Mouse (Mus musculus): Measurements from ENCODE around the gene Palb2.

Gene Palb2

DNA sequence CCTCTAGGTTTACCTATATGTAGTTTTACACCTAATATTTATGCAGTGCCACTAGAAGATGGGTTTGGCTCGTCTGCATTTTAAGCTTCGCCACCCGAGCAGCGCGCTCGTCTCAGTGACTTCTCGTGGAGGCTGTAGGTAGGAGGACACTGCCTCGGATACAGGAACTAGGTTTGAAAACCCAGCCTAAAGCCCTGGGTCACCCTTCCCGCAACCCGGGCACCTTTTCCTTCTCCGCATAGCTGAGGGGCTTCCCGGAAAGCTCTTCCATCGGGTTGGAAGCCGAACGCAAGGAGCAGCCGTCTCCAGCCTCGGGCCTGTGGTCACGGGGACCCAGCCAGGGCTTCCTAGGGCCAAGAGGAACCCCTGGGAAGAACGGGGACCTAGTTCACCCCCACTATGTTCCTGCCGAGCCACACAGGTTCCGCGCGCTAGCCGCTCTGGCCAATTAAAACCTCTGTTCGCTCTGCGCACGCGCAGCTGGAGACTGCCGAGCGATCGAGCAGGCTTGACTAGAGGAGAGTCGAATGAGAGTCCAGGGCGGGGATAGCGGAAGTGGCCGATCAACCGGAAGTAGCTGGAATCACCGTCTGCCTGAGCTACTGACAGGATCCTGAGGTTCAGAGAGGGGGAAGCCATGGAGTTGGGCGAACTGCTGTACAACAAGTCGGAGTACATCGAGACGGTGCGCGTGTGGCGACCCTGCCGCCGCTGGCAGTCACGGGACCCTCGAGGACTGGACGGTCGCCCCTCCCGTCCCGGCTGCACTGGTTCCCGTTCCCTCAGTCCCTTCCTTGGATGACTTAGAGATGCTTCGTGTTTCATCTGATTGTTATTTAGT, at the start of gene Palb2, which contains the start of gene Dctn5:
Palb2 (minus strand) TSS at position 489 of the 841 bp plus-strand sequence.
Dctn5 (plus strand) TSS at position 545 of the 841 bp plus-strand sequence.
- peak; percentile 96 for DNase-seq (ENCODE audit: inconsistent ontology term)

- DNase-seq (ENCODE audit: inconsistent ontology term): no peak
Observed at GRCm38 (mm10) chr7:122180720-122181119, 47.9 kb upstream of the Palb2 start.

DNA sequence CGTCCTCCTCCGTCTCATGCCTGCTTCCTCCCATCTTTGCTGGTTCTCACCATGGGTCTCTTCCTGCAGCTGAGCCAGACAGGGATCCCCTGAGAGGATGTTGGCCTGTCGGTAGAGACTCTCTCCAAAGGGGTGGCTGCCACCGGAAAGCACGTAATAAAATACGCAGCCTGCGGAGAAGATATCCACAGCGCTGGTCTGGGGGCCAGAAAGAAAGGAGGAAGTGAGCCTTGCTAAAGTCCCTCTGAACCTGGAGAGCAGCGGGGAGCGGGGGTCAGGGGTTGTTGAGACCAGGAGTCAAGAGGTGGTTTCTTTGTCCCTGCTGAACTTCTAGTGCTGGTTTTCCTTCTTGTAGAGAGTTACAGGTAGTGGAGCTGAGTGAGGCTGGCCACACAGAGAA, 38.8 kb upstream of the Palb2 start:
- DNase-seq (ENCODE audit: inconsistent ontology term): no peak

GRCm38 (mm10) chr7:122170705-122171104, 37.9 kb upstream of the Palb2 start:
- no peak for DNase-seq (ENCODE audit: inconsistent ontology term)

GRCm38 (mm10) chr7:122167203-122167602, 34.4 kb upstream of the Palb2 start:
- no peak for DNase-seq (ENCODE audit: inconsistent ontology term)

GRCm38 (mm10) chr7:122163766-122164165, 31.0 kb upstream of the Palb2 start:
- DNase-seq (ENCODE audit: inconsistent ontology term): no peak

- DNase-seq (ENCODE audit: inconsistent ontology term): no peak
Observed at GRCm38 (mm10) chr7:122160037-122160436, 27.3 kb upstream of the Palb2 start.

DNA sequence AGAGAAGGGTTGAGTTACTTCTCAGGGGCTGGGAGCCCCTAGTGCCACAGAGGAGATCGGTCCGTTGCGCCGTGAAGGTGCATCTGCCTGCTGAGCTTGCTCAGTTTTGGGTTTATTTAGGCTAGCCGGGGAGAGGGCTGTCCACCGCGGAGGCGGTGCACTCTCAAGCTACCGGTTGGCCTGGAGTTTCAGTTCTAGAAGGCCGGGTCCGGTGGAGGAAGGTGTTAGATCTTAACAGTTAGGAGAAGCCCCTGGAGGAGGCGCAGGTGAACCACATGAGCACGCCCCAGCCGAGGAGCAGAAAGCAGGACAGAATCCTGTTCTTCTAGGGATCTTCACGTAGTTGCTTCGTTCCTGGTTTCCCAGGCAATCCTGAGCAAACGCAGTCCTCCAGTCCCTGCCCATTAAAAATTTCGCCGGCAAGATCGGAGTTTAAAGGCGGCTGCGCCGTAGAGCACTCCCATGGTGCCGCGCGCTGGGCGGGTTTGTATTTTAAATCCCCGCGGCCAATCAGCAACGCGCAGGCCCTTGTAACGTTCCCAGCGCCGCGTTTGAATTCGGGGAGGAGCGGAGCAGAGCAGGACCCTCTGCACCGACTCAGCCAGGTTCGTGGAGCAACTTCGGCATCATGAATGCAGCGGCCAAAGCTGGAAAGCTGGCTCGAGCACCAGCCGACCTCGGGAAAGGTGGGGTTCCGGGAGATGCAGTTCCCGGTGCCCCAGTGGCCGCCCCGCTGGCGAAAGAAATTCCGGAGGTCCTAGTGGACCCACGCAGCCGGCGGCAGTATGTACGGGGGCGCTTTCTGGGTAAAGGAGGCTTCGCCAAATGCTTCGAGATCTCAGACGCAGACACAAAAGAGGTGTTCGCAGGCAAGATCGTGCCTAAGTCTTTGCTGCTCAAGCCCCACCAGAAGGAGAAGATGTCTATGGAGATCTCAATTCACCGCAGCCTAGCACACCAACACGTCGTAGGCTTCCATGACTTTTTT, 26.4 kb upstream of the Palb2 start, which contains the start of gene Plk1:
Plk1 (plus strand) TSS at position 525 of the 988 bp plus-strand sequence.
- DNase-seq (ENCODE audit: inconsistent ontology term): peak; percentile 90

- DNase-seq (ENCODE audit: inconsistent ontology term): no peak
Observed at GRCm38 (mm10) chr7:122158488-122158887, 25.7 kb upstream of the Palb2 start.

DNA sequence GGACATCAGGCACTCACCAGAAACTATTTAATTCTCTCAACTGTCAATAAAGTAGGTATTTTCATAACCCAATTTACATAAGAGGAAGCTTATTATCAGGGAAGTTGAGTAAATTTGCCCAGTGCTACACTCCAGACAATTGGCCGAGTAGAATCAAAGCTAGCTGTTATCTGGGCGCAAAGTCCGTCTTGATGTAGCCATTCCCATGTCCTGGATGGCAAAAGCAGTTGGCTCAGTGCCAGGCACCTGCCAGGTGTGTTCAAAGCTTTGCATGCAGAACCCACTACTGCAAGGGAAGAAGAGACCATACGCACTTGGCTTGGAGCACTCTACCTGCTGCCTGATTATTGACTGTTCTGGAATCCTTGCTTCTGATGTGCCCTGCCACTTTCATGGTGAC, 19.7 kb upstream of the Palb2 start:
- DNase-seq (ENCODE audit: inconsistent ontology term): no peak

DNA sequence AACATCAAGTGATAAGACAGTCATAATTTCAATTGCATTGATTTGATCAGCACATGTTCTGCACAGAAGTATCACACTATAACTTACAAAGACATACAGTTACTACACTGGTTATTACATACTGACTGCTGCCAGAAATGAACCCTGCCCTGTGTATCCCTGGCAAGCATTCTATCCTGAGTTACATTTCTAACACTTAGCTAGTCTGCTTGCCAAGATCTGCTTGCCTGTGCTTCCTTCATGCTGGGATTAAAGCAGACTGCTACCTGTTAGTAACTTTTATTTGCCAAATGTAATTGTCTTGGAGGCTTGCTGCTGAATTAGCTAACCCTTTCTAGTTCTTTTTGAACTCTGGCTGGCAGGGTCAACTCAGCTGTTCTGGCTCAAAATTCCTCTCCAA, 8.2 kb upstream of the Palb2 start:
- DNase-seq (ENCODE audit: inconsistent ontology term): no peak

DNA sequence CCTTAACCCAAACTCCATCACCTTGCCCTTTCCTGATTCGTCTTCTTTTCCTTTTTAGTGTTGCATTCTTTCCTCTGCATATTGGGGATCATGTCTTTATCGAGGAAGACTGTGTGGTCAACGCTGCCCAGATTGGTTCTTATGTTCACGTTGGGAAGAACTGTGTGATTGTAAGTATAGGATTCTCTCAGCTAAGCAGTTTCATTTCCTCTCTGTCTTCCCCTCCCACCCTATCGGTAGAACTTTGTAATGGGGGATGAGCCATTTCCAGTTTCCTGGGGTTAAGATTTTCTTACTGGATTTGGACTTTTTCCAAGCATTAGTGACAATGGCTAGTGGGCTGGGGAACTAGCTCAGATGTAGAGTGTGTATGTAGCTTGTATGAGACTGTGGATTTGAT, 5.4 kb upstream of the Palb2 start:
- DNase-seq (ENCODE audit: inconsistent ontology term): no peak

- no peak for DNase-seq (ENCODE audit: inconsistent ontology term)
Observed at GRCm38 (mm10) chr7:122137071-122137470, 4.3 kb upstream of the Palb2 start.

DNA sequence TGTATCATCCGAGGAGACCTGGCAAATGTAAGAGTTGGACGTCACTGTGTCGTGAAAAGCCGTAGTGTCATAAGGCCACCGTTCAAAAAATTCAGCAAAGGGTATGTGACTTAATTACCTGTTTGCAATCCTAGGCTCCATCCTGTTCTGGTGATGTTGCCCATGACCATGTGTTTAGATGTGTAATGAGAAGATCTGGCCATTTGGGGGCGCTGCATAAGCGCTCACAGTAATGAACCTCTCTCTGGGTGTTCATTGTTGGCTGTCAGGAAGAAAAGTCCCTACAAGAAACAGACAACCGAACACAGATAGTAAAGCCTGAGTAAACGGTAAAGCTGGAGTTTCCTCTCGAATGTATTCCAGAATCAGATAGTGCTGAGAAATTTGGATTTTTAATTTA, 2.3 kb upstream of the Palb2 start:
- DNase-seq (ENCODE audit: inconsistent ontology term): no peak

DNA sequence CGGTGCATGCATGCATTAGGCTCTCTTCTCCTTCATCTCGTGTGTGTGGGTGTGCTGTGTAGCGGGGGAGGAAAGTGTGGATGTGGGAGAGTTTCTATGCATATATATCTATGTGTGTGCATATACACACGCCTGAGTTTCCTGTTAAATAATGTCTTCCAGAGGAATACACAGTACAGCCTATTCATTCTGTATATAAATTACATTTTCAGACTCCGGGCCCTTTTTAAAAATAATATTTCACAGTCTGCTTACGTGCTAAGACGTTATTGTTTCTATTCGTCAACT, 497 bp upstream of the Palb2 start:
- no peak for DNase-seq (ENCODE audit: inconsistent ontology term)

- DNase-seq (ENCODE audit: inconsistent ontology term): no peak
Observed at GRCm38 (mm10) chr7:122131834-122132233, 951 bp downstream of the Palb2 start.

DNA sequence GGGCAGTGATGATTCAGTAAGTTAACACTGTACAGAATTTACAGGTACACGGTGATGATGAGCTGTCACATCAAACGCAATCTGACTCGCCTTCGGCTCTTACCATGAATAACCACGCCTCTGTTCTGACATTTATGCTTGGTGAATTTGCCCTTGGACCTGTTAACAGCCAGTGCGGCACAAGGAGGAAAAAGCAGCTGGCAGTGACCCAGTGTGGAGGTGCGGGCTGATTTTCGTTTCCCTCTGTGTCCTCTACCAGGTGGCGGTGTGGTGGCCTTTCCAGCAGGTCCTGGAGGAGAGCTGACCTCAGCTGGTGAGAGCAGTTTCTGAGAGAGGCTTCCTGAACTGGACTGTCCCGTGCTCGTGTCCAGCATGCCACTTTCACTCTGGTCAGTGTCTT, 5.8 kb downstream of the Palb2 start:
- no peak for DNase-seq (ENCODE audit: inconsistent ontology term)

DNA sequence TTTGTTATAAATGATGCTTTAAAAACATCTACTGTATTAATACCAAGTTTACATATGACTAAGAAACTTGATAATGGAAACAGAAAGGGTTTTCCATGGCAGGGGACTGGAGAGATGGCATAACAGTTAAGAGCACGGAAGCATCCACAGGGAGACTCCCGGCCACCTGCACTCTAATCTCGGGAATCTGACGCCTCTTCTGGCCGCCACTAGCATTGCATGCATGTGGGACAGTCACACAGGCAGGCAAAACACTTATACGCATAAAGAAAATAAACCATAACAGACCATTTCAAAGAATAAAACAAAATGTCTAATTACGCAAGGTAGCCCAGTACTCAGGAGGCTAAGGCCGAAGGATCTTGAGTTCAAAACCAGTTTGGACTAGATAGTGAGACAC, 7.1 kb downstream of the Palb2 start:
- DNase-seq (ENCODE audit: inconsistent ontology term): no peak

DNA sequence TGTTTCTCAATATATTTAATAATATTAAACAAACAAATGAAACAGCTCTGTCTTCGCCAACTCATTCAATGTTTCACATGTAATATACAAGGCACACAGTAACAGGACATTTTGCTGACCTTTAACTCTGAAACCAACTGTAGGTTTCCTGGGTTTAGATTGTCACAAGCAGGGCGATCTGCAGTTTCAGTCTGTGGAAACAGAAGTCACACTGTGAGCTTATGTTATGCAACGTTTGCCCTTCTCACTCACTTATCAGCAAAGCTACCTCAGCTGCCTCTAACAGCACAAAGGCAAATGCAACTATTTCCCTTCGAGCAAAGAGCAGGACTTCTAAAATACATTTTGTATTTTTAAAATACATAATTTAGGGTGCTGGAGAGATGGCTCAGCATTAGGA, 9.3 kb downstream of the Palb2 start:
- no peak for DNase-seq (ENCODE audit: inconsistent ontology term)

- DNase-seq (ENCODE audit: inconsistent ontology term): no peak
Observed at GRCm38 (mm10) chr7:122108206-122108605, 24.6 kb downstream of the Palb2 start.

DNA sequence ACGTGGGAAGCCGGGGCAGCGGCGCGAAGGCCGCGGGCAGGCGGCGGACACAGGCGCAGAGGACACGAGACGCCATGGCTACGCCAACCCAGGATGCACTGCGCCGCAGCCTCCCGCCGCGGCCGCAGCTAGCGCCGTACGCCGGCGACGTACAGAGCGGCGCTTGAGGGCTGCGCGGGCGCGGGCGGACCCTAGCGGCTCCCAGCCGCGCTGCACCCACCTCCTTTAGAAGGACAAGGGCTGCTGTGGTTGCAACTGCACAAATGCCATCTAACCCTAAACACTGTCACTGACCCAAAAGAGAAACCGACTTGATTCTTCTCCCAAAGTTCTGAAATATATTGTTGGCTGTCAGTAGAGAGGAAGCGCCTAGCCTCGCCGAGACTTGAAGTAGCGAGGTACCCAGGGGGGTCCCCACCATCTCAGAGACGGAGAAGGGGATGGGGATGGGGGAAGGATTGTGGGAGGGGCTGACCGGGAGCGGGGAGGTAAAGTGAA, 31.0 kb downstream of the Palb2 start, which contains the start of gene Ndufab1:
Ndufab1 (minus strand) TSS at position 140 of the 498 bp plus-strand sequence.
- peak; percentile 93 for DNase-seq (ENCODE audit: inconsistent ontology term)

DNA sequence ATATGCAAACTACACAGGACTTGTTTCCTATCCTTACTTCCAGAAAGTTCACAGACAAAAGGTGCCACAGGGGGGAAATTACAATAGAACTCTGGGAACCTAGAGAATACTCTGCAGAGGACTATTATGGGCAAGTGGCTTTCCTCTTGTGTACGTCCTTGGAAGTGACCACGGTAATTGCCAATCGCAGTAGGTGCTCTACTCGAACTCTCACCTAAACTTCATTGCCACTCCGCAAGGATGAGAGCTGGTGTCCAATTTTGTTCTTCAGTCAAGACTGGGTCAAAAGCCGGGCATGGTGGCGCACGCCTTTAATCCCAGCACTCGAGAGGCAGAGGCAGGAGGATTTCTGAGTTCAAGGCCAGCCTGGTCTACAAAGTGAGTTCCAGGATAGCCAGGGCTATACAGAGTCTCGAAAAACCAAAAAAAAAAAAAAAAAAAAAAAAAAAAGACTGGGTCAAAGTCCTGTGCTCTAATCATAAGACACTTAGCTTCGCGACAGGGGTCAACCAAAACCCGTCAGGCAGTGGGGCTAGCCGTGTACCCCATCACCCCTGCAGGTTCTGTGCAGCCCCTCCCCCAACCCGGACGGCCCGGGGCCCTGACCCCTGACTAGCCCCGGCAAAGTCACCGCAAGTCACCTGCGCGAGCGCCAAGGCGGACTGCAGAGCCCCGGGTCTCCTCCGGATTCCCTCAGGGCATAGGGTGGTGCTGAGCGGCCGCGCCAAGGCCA, 31.6 kb downstream of the Palb2 start:
- peak; percentile 57 for DNase-seq (ENCODE audit: inconsistent ontology term)

All from Muller cell, postnatal 12 days (primary cell).